In the genomic region with DNA sequence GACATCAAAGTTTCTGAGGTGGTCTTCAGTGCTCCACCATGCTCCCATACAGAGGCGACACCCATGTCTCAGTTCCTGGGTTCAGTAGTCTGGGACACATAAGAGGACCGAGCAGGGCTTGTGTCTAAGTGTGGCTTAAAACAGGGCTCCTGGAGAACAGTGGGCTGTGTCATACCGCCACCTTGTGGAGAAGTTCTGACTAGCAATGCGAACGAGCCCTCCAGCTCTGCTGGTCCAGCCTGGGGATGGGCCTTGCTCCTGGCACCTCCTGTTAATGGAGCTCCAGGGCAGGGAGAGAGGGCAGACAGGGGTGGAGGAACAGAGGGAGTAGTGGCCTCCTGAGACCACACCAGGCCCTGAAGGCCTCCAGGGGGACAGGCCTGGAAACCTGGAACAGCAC, we compare ENCODE assay signal across 8 mouse cellular contexts. TPM values are rescaled to one million over a fixed set of nuclear protein-coding genes. Genes with fewer than 3 reads are reported as not detected.
DNase-seq lines count a peak whose midpoint lies in the region; ATAC-seq and TF ChIP-seq lines count a peak whose summit lies in the region.

No protein-coding gene starts in this region.

- peak; percentile 99 for TF ChIP-seq CTCF in gastrocnemius, adult 2 months (IDR thresholded peaks at IDR 0.05)

- no peak overlapping the region for H3K27ac ChIP-seq in gastrocnemius, adult 2 months
- no peak overlapping the region for H3K27ac ChIP-seq in midbrain, embryonic 10.5 days (replicated peaks)

- 8% methylated on average over 5 of the region's 5 CpGs for WGBS in midbrain, embryonic 10.5 days

- peak; percentile 87 to 96 for DNase-seq in adrenal gland, adult (ENCODE audit: inconsistent age in 2 of 2, low spot score in 1 of 2)
- peak; percentile 90 to 94 for DNase-seq in cerebellum, postnatal 4 days (ENCODE audit: low spot score in 2 of 2)
- peak; percentile 88 for DNase-seq in gastrocnemius, adult 2 months
- peak; percentile 53 to 86 for DNase-seq in left cerebral cortex, adult 8-10 months (ENCODE audit: low spot score in 2 of 2)
- peak; percentile 87 for DNase-seq in midbrain, embryonic 10.5 days (ENCODE audit: low spot score)
- peak; percentile 79 for DNase-seq in right cerebral cortex, postnatal 36 days (ENCODE audit: low spot score in 2 of 2)
- peak; percentile 78 to 83 for DNase-seq in urinary bladder, postnatal 36 days (ENCODE audit: low spot score in 2 of 2)

- peak; percentile 38 for ATAC-seq in inflammation-experienced regulatory T-cells, adult 6 months

- H3K4me1 ChIP-seq in midbrain, embryonic 10.5 days, result peaks cover 9% of the 10 kb centered on the region; the same call in 1 of the 2 replicates

- 0 out of 2 replicates have a peak, but pooled peaks cover 3% of the 10 kb centered on the region for H3K27me3 ChIP-seq in midbrain, embryonic 10.5 days (ENCODE audit: low read depth, poor library complexity, severe bottlenecking)

- H3K36me3 ChIP-seq in midbrain, embryonic 10.5 days, result no peaks in the 10 kb centered on the region

- H3K4me3 ChIP-seq in gastrocnemius, adult 2 months, result no peak overlapping the region
- no peak overlapping the region for H3K4me3 ChIP-seq in midbrain, embryonic 10.5 days

- intact Hi-C loops in gastrocnemius, adult 2 months (cut with DNase I), result loop anchor here (1.0 to 5.0 kb wide), 4 partner anchors 38 to 217 kb away; a partner anchor contains a TSS

- H3K9me3 ChIP-seq in midbrain, embryonic 10.5 days (replicated peaks), result peaks cover 7% of the 10 kb centered on the region; the same call in 1 of the 2 replicates

RNA-seq across cellular contexts. Expression of a gene that starts 11.8 kb away (rescaled TPM):
- 1,000 to 10,000 TPM in 1 of 2 experiments, 100 to 1,000 TPM in 1; 776 to 2,566 TPM for total RNA-seq in gastrocnemius, adult 2 months (2021)
- under 1 TPM in 1 of 3 experiments, not detected in 2; 0.41 TPM for polyA plus RNA-seq in inflammation-experienced regulatory T-cells, adult 6 months (2017; shearing (Covaris generic))
- total RNA-seq in left cerebral cortex, adult 8-10 months (2022), result 1 to 10 TPM; 2.4 to 9.2 (median 3.9) TPM
- 0.43 and 0.59 TPM in 2 replicates for polyA plus RNA-seq in midbrain, embryonic 10.5 days (2016; fragmentation: Nextera tagmentation; extraction: Ambion mirVana)

RNA-seq across cellular contexts. Expression of a gene that starts 39.0 kb away (rescaled TPM):
- 1 to 10 TPM; 3.9 to 6.0 TPM for total RNA-seq in gastrocnemius, adult 2 months (2021)
- under 1 TPM in 1 of 3 experiments, not detected in 2; 0.09 TPM for polyA plus RNA-seq in inflammation-experienced regulatory T-cells, adult 6 months (2017; shearing (Covaris generic))
- total RNA-seq in left cerebral cortex, adult 8-10 months (2022), result 100 to 1,000 TPM; 150 to 185 (median 160) TPM
- polyA plus RNA-seq in midbrain, embryonic 10.5 days (2016; fragmentation: Nextera tagmentation; extraction: Ambion mirVana), result 6.4 and 10.2 TPM in 2 replicates

RNA-seq across cellular contexts. Expression of a gene that starts 51.7 kb away (rescaled TPM):
- total RNA-seq in gastrocnemius, adult 2 months (2021), result not detected
- under 1 TPM in 2 of 3 experiments, not detected in 1; 0.26 to 0.63 TPM for polyA plus RNA-seq in inflammation-experienced regulatory T-cells, adult 6 months (2017; shearing (Covaris generic))
- total RNA-seq in left cerebral cortex, adult 8-10 months (2022), result 1 to 10 TPM in 1 of 4 experiments, under 1 TPM in 3; 0.53 to 1.4 (median 0.68) TPM
- not detected in 2 replicates for polyA plus RNA-seq in midbrain, embryonic 10.5 days (2016; fragmentation: Nextera tagmentation; extraction: Ambion mirVana)

Comparison
In these comparisons a context has a peak if more than half of its experiments do, and no peak if none do; other contexts are left out.
1. RNA of a gene that starts 11.8 kb away (total RNA-seq): 776 to 2,566 TPM in gastrocnemius, adult 2 months; 2.4 to 9.2 TPM in left cerebral cortex, adult 8-10 months; every median in the first group is over 10 times any median in the second.
2. RNA of a gene that starts 39.0 kb away (total RNA-seq): 150 to 185 TPM in left cerebral cortex, adult 8-10 months; 3.9 to 6.0 TPM in gastrocnemius, adult 2 months; every median in the first group is over 10 times any median in the second.
3. Peak in every context shown above with its lines, with median percentiles within 50 percentile points of each other: DNase-seq.